Mouse (Mus musculus) liver, postnatal 0 days (tissue): ENCODE data around the gene Nbea. TPM values are rescaled to one million over a fixed set of nuclear protein-coding genes. Genes with fewer than 3 reads are reported as not detected.

Experiments
- ATAC-seq: fragments of 200-750 bp; cut with Nextera tagmentation; 2 replicates; pipeline ENCODE4 v1.8.0; 2017; ENCODE audit warnings: mild to moderate bottlenecking, moderate library complexity
- DNase-seq: peaks from one replicate; pipeline ENCODE4 v3.0.0-alpha.2; 2016
- H3K27ac ChIP-seq: fragments of 300-500 bp; sonication (generic); 2 replicates; pipeline ENCODE4 v1.5.1; 2014; ENCODE audit warnings: antibody characterized with exemption, moderate library complexity, mild to moderate bottlenecking, low read depth
- H3K27me3 ChIP-seq: fragments of 300-500 bp; sonication (generic); 2 replicates; pipeline ENCODE4 v1.6.1; 2014; ENCODE audit warnings: low read length, control low read depth, mixed read lengths; ENCODE audit not compliant: insufficient read depth
- H3K36me3 ChIP-seq: fragments of 300-500 bp; sonication (generic); replicated peaks from 2 replicates; pipeline ENCODE4 v1.6.1; 2014; ENCODE audit warnings: mild to moderate bottlenecking, control low read depth, low read length, moderate library complexity, mixed read lengths; ENCODE audit not compliant: insufficient read depth
- H3K4me1 ChIP-seq: fragments of 300-500 bp; sonication (generic); 2 replicates; pipeline ENCODE4 v1.6.1; 2014; ENCODE audit warnings: antibody characterized with exemption, mild to moderate bottlenecking, control low read depth; ENCODE audit not compliant: insufficient read depth
- H3K4me2 ChIP-seq: fragments of 300-500 bp; sonication (generic); 2 replicates; pipeline ENCODE4 v1.6.1; 2014; ENCODE audit warnings: low read depth, mild to moderate bottlenecking, low read length, moderate library complexity, mixed read lengths
- H3K4me3 ChIP-seq: fragments of 300-500 bp; sonication (generic); 2 replicates; pipeline ENCODE4 v1.5.1; 2014; ENCODE audit warnings: low read depth, low read length
- H3K9ac ChIP-seq: fragments of 300-500 bp; sonication (generic); replicated peaks from 2 replicates; pipeline ENCODE4 v1.6.1; 2014; ENCODE audit warnings: mild to moderate bottlenecking, moderate library complexity
- H3K9me3 ChIP-seq: fragments of 300-500 bp; sonication (generic); 2 replicates; pipeline ENCODE4 v1.6.1; 2016; ENCODE audit warnings: mild to moderate bottlenecking, control low read depth, low read length, mixed read lengths
- CTCF ChIP-seq: sonication (generic); IDR thresholded peaks from 2 replicates; pipeline ENCODE4 v1.5.1; 2016; ENCODE audit warnings: antibody characterized with exemption, low read depth
- EP300 ChIP-seq: IDR thresholded peaks from 2 replicates; pipeline ENCODE4 v1.6.1; 2016; ENCODE audit warnings: antibody characterized with exemption, low read depth, mild to moderate bottlenecking
- WGBS: fragments of 180-500 bp; shearing (Covaris S2); extraction: QIAGEN DNeasy Blood & Tissue Kit; methylation state at CpG from one replicate; pipeline ENCODE4 v1.1.7; 2014; ENCODE audit not compliant: insufficient replicate concordance; 5-methylcytosine and 5-hydroxymethylcytosine counted together
- polyA plus RNA-seq: library from polyadenylated mRNA; unstranded; fragments of >200 nt; fragmentation: Nextera tagmentation; extraction: Ambion mirVana; gene quantifications from 2 replicates; pipeline ENCODE4 v1.2.1, GENCODE M21; 2015

The Nbea gene
- polyA plus RNA-seq, 1 experiment from 2014 or later, result 0.81 TPM

DNA sequence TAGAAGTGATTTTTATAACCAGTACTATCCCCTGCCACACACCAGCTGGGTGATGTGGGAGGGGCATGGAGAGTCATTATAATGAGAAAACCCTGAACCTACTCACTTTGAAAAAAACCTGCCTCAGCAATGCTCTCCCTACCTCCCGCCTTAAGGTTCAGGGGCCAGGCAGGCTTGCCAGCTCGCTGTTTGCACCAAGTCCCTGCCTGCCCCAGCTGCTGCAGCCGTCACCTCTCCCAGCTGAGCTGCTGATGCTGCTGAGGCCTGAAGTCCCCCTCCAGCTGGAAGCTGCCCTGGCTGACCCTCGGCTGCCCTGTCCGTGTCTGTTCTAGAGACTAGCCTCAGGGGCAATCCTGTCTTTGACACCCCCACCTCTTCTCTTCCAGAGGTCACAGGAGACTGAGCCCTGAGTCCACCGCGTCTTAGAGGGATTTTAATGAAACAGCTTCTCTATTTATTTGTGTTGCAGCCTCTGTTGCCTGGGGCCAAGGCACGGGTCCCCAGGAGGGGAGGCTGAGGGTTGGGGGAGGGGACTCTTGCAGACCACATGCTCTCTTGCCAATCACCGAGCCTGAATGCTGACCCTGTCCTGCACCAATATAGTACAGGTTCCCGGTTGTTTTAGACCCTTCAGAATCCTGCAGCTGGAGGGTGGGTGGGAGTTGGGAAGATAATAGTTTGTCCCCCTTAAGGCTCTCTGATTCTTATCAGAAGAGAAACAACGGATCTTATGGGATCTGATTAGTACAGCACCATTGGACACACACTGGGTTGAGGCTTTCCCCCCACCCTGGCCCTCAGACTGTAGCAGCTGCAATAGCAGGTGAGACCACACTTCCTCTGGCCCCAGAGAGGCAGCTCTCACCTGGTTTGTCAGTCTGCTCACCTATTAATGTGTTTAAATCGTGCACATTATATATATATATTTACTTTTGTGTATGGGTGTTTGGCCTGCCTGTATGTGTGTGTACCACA, 595.2 kb downstream of the Nbea start:
- Histone ChIP-seq H3K27me3 (no peaks in the 10 kb centered on the region), H3K27ac (no peak overlapping the region), H3K4me3 (no peak overlapping the region), H3K4me2 (no peak overlapping the region), H3K36me3 (no peaks in the 10 kb centered on the region), H3K9me3 (no peaks in the 10 kb centered on the region), H3K9ac (no peak overlapping the region), H3K4me1 (no peaks in the 10 kb centered on the region)
- ATAC-seq (no peak), DNase-seq (no peak)
- 43% methylated on average over 12 of the region's 12 CpGs for WGBS
- TF ChIP-seq EP300 (no peak), CTCF (no peak)

DNA sequence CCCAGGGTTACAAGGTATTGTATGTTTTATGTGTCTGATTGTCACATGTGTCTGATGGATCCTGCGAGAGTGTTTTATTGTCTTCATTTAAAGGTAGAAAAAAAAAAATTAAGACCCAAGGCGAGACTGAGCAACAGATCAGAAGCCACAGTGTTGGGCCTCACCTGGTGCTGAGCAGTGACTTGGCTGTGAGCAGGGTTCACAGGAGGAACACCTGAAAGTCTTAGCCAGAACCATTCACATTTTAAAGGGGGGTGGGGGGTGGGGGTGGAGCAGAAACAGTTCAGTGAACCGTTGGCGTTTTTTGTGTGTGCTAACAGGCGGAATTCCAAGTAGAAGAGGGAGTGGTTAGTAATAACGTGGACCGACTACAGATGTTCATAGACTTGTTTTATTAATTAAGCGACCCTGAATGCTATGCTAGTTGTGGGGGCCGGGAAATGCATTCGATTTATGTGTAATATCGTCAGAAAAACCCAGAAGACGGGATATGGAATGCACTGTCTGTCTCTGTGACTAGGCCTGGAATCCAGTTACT, 596.0 kb downstream of the Nbea start:
- Histone ChIP-seq H3K4me3 (no peak overlapping the region), H3K9ac (no peak overlapping the region), H3K36me3 (no peaks in the 10 kb centered on the region), H3K4me2 (no peak overlapping the region), H3K27me3 (no peaks in the 10 kb centered on the region), H3K27ac (no peak overlapping the region), H3K4me1 (no peaks in the 10 kb centered on the region), H3K9me3 (no peaks in the 10 kb centered on the region)
- WGBS, result 65% methylated on average over 12 of the region's 12 CpGs
- no peak for TF ChIP-seq CTCF
- no peak for TF ChIP-seq EP300
- DNase-seq (no peak), ATAC-seq (no peak)
